ENCODE assay signal across 8 mouse cellular contexts in genomic region chr6:3183819-3184199, GRCm38 (mm10).
DNase-seq lines count a peak whose midpoint lies in the region; ATAC-seq and TF ChIP-seq lines count a peak whose summit lies in the region.

No protein-coding gene starts in this region.

- WGBS in forebrain, embryonic 13.5 days = 39% methylated on average over 5 of the region's 5 CpGs
- 42% methylated on average over 5 of the region's 5 CpGs for WGBS in forebrain, embryonic 10.5 days
- 41% methylated on average over 5 of the region's 5 CpGs for WGBS in kidney, postnatal 0 days
- WGBS in thymus, adult 2 months = 39% methylated on average over 5 of the region's 5 CpGs

- H3K9me3 ChIP-seq in forebrain, embryonic 13.5 days (replicated peaks) = peaks cover 20% of the 10 kb centered on the region
- peaks cover 35% of the 10 kb centered on the region for H3K9me3 ChIP-seq in forebrain, embryonic 10.5 days
- peaks cover 11% of the 10 kb centered on the region for H3K9me3 ChIP-seq in kidney, postnatal 0 days (replicated peaks; ENCODE audit: low read length)

- ATAC-seq in forebrain, embryonic 13.5 days = peak; percentile 17; the same call in 1 of the 2 replicates
- no peak for ATAC-seq in kidney, postnatal 0 days (replicated peaks; ENCODE audit: low FRiP score, low read depth)

- peak; percentile 50 for TF ChIP-seq CTCF in kidney, postnatal 0 days (IDR thresholded peaks at IDR 0.05; ENCODE audit: low read depth)
- TF ChIP-seq CTCF in thymus, adult 2 months (IDR thresholded peaks at IDR 0.05; ENCODE audit: borderline replicate concordance, control insufficient read depth, extremely low read depth, insufficient read depth, low read length, poor library complexity) = no peak

- no peaks in the 10 kb centered on the region for H3K36me3 ChIP-seq in forebrain, embryonic 13.5 days (ENCODE audit: poor library complexity, severe bottlenecking)
- H3K36me3 ChIP-seq in forebrain, embryonic 10.5 days (replicated peaks) = no peaks in the 10 kb centered on the region
- H3K36me3 ChIP-seq in kidney, postnatal 0 days (ENCODE audit: insufficient read depth, low read length) = no peaks in the 10 kb centered on the region
- H3K36me3 ChIP-seq in thymus, adult 2 months (ENCODE audit: control insufficient read depth, insufficient read depth, low read length) = no peaks in the 10 kb centered on the region

- no peaks in the 10 kb centered on the region for H3K27me3 ChIP-seq in forebrain, embryonic 13.5 days
- 0 out of 2 replicates have a peak, but pooled peaks cover 5% of the 10 kb centered on the region for H3K27me3 ChIP-seq in forebrain, embryonic 10.5 days (ENCODE audit: poor library complexity, severe bottlenecking)
- no peaks in the 10 kb centered on the region for H3K27me3 ChIP-seq in kidney, postnatal 0 days (ENCODE audit: insufficient read depth, low read length)
- no peaks in the 10 kb centered on the region for H3K27me3 ChIP-seq in thymus, adult 2 months (ENCODE audit: control insufficient read depth, insufficient read depth, low read length)

- H3K9ac ChIP-seq in forebrain, embryonic 13.5 days = no peak overlapping the region
- no peak overlapping the region for H3K9ac ChIP-seq in kidney, postnatal 0 days (ENCODE audit: low read depth, low read length)

- H3K27ac ChIP-seq in forebrain, embryonic 13.5 days = no peak overlapping the region
- no peak overlapping the region for H3K27ac ChIP-seq in forebrain, embryonic 10.5 days
- H3K27ac ChIP-seq in kidney, postnatal 0 days = no peak overlapping the region
- H3K27ac ChIP-seq in thymus, adult 2 months (ENCODE audit: control insufficient read depth, insufficient read depth, low read length) = no peak overlapping the region

- H3K4me1 ChIP-seq in forebrain, embryonic 13.5 days = no peaks in the 10 kb centered on the region
- no peaks in the 10 kb centered on the region for H3K4me1 ChIP-seq in forebrain, embryonic 10.5 days
- H3K4me1 ChIP-seq in kidney, postnatal 0 days (replicated peaks; ENCODE audit: insufficient read depth, low read length) = no peaks in the 10 kb centered on the region
- no peaks in the 10 kb centered on the region for H3K4me1 ChIP-seq in thymus, adult 2 months (replicated peaks; ENCODE audit: control insufficient read depth, insufficient read depth, low read length)

- DNase-seq in forebrain, embryonic 10.5 days (ENCODE audit: extremely low spot score, low spot score) = no peak
- DNase-seq in 416B (ENCODE audit: low read depth) = peak; percentile 80
- DNase-seq in adrenal gland, adult 8-10 months = peak; percentile 51
- peak; percentile 53 for DNase-seq in embryo, embryonic 11.5 days (ENCODE audit: low read depth, low spot score)
- DNase-seq in kidney, postnatal 0 days (ENCODE audit: low spot score) = peak; percentile 51
- DNase-seq in lung, postnatal 14 days = peak; percentile 72
- peak; percentile 56 for DNase-seq in thymus, adult 2 months

- TF ChIP-seq POLR2A in thymus, adult 2 months (IDR thresholded peaks at IDR 0.05; ENCODE audit: control insufficient read depth, extremely low read depth, insufficient read depth, low read length, poor library complexity) = no peak

- H3K4me3 ChIP-seq in forebrain, embryonic 13.5 days = no peak overlapping the region
- no peak overlapping the region for H3K4me3 ChIP-seq in forebrain, embryonic 10.5 days
- H3K4me3 ChIP-seq in kidney, postnatal 0 days (replicated peaks; ENCODE audit: low read depth, low read length) = no peak overlapping the region
- H3K4me3 ChIP-seq in thymus, adult 2 months (ENCODE audit: control insufficient read depth, insufficient read depth, low read length) = no peak overlapping the region

- H3K4me2 ChIP-seq in forebrain, embryonic 13.5 days = no peak overlapping the region
- no peak overlapping the region for H3K4me2 ChIP-seq in kidney, postnatal 0 days (ENCODE audit: low read length)
